Comparison of ENCODE assay signal across 9 mouse cellular contexts in the genomic region with DNA sequence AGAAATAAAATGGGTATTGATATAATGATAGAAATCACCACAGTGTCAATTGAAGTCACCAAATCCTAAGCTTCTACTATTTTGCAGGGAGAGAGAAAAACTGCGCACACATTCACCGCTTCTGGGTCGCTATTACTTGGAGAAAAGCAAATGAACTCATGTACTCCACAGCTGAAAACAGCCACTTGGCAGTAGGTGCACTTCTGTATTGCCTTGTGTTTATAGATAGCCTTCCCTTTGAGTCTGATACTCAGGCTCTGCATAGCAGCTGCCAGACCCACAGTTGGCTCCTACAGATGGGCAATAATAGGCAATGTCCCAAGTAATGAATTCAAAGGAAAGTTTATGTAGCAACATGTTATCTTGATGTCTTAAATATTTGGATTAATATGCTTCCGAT. TPM values are rescaled to one million over a fixed set of nuclear protein-coding genes. Genes with fewer than 3 reads are reported as not detected.
A peak's percentile ranks its signal among the peaks of the same experiment; 100 is the strongest.
DNase-seq lines count a peak whose midpoint lies in the region; ATAC-seq and TF ChIP-seq lines count a peak whose summit lies in the region.
"Had no signal": no experiment of that assay in that cellular context is flagged by ENCODE, and none has a peak within 500 bp of the region (broad histone marks: within the 10 kb centered on the region; RNA-seq: fewer than 3 reads in every experiment).

No protein-coding gene starts in this region.

- H3K4me2 ChIP-seq in kidney, postnatal 0 days (ENCODE audit: low read length): peak overlapping the region; percentile 90
- peak overlapping the region; percentile 92 for H3K4me2 ChIP-seq in forebrain, embryonic 12.5 days
- peak overlapping the region; percentile 83 for H3K4me2 ChIP-seq in limb, embryonic 11.5 days (ENCODE audit: low read depth, severe bottlenecking)
- peak overlapping the region; percentile 79 for H3K4me2 ChIP-seq in neural tube, embryonic 15.5 days

- no peaks in the 10 kb centered on the region for H3K4me1 ChIP-seq in kidney, postnatal 0 days (replicated peaks; ENCODE audit: insufficient read depth, low read length)
- peaks cover 11% of the 10 kb centered on the region; the same call in 1 of the 2 replicates for H3K4me1 ChIP-seq in forebrain, embryonic 12.5 days
- no peaks in the 10 kb centered on the region for H3K4me1 ChIP-seq in limb, embryonic 11.5 days (ENCODE audit: control insufficient read depth, insufficient read depth, low read length)
- H3K4me1 ChIP-seq in neural tube, embryonic 15.5 days: peaks cover 9% of the 10 kb centered on the region; the same call in 1 of the 2 replicates
- H3K4me1 ChIP-seq in cerebellum, adult 2 months (ENCODE audit: control insufficient read depth, insufficient read depth, low read length): no peaks in the 10 kb centered on the region

- intact Hi-C loops in gastrocnemius, postnatal 36 days (cut with DNase I): no loop called here

- H3K9me3 ChIP-seq in kidney, postnatal 0 days (replicated peaks; ENCODE audit: low read length): no peaks in the 10 kb centered on the region
- H3K9me3 ChIP-seq in forebrain, embryonic 12.5 days: no peaks in the 10 kb centered on the region
- H3K9me3 ChIP-seq in limb, embryonic 11.5 days (ENCODE audit: control insufficient read depth, low read length): no peaks in the 10 kb centered on the region
- no peaks in the 10 kb centered on the region for H3K9me3 ChIP-seq in neural tube, embryonic 15.5 days (replicated peaks)

- no peak overlapping the region for H3K9ac ChIP-seq in kidney, postnatal 0 days (ENCODE audit: low read depth, low read length)
- H3K9ac ChIP-seq in forebrain, embryonic 12.5 days: peak overlapping the region; percentile 5; the same call in 1 of the 2 replicates
- H3K9ac ChIP-seq in limb, embryonic 11.5 days (ENCODE audit: low read length): peak overlapping the region; percentile 47; the same call in 1 of the 2 replicates
- peak overlapping the region; percentile 84 for H3K9ac ChIP-seq in neural tube, embryonic 15.5 days (replicated peaks)

- DNase-seq in kidney, postnatal 0 days (ENCODE audit: low spot score): peak; percentile 35
- no peak for DNase-seq in kidney, postnatal 36 days
- no peak for DNase-seq in limb, embryonic 11.5 days (ENCODE audit: low spot score)
- no peak for DNase-seq in cerebellum, adult 2 months
- DNase-seq in frontal cortex, postnatal 36 days (ENCODE audit: low spot score in 2 of 2): no peak
- DNase-seq in gastrocnemius, postnatal 36 days: no peak

- WGBS in kidney, postnatal 0 days: 45% methylated on average over 4 of the region's 4 CpGs
- 73% methylated on average over 4 of the region's 4 CpGs for WGBS in forebrain, embryonic 12.5 days
- 70% methylated on average over 4 of the region's 4 CpGs for WGBS in limb, embryonic 11.5 days
- 29% methylated on average over 4 of the region's 4 CpGs for WGBS in neural tube, embryonic 15.5 days
- WGBS in cerebellum, adult 2 months: 84% methylated on average over 4 of the region's 4 CpGs

- no peak for TF ChIP-seq CTCF in kidney, postnatal 0 days (IDR thresholded peaks at IDR 0.05; ENCODE audit: low read depth)
- TF ChIP-seq CTCF in cerebellum, adult 2 months (IDR thresholded peaks at IDR 0.05; ENCODE audit: borderline replicate concordance, insufficient read depth, low read depth, low read length): no peak

- H3K36me3 ChIP-seq in kidney, postnatal 0 days (ENCODE audit: insufficient read depth, low read length): no peaks in the 10 kb centered on the region
- H3K36me3 ChIP-seq in forebrain, embryonic 12.5 days (replicated peaks): no peaks in the 10 kb centered on the region
- H3K36me3 ChIP-seq in limb, embryonic 11.5 days (ENCODE audit: control insufficient read depth, insufficient read depth, low read length): no peaks in the 10 kb centered on the region
- no peaks in the 10 kb centered on the region for H3K36me3 ChIP-seq in neural tube, embryonic 15.5 days

- H3K27ac ChIP-seq in kidney, postnatal 0 days: no peak overlapping the region
- no peak overlapping the region for H3K27ac ChIP-seq in forebrain, embryonic 12.5 days
- H3K27ac ChIP-seq in limb, embryonic 11.5 days (replicated peaks; ENCODE audit: low read depth, low read length): no peak overlapping the region
- H3K27ac ChIP-seq in neural tube, embryonic 15.5 days (replicated peaks): peak overlapping the region; percentile 93
- H3K27ac ChIP-seq in cerebellum, adult 2 months (ENCODE audit: insufficient read depth, low read length): no peak overlapping the region

- no peak for TF ChIP-seq POLR2A in cerebellum, adult 2 months (IDR thresholded peaks at IDR 0.05; ENCODE audit: borderline replicate concordance, insufficient read depth, low read length)

- no peaks in the 10 kb centered on the region for H3K27me3 ChIP-seq in kidney, postnatal 0 days (ENCODE audit: insufficient read depth, low read length)
- H3K27me3 ChIP-seq in forebrain, embryonic 12.5 days: 0 out of 2 replicates have a peak, but pooled peaks cover 5% of the 10 kb centered on the region
- no peaks in the 10 kb centered on the region for H3K27me3 ChIP-seq in limb, embryonic 11.5 days (ENCODE audit: control insufficient read depth, insufficient read depth, low read length)
- no peaks in the 10 kb centered on the region for H3K27me3 ChIP-seq in neural tube, embryonic 15.5 days (replicated peaks)
- no peaks in the 10 kb centered on the region for H3K27me3 ChIP-seq in cerebellum, adult 2 months (ENCODE audit: control insufficient read depth, insufficient read depth, low read length)

- ATAC-seq in kidney, postnatal 0 days (replicated peaks; ENCODE audit: low FRiP score, low read depth): no peak
- ATAC-seq in forebrain, embryonic 12.5 days (ENCODE audit: low FRiP score): no peak
- ATAC-seq in limb, embryonic 11.5 days (ENCODE audit: insufficient number of reproducible peaks, low FRiP score, low TSS enrichment, low read depth): no peak
- ATAC-seq in neural tube, embryonic 15.5 days (ENCODE audit: low FRiP score): 0 out of 2 replicates have a peak, but pooled peaks have one; percentile 36

- peak overlapping the region; percentile 48 for H3K4me3 ChIP-seq in kidney, postnatal 0 days (replicated peaks; ENCODE audit: low read depth, low read length)
- peak overlapping the region; percentile 65 for H3K4me3 ChIP-seq in forebrain, embryonic 12.5 days (replicated peaks)
- peak overlapping the region; percentile 68 for H3K4me3 ChIP-seq in limb, embryonic 11.5 days (ENCODE audit: low read depth, low read length)
- H3K4me3 ChIP-seq in neural tube, embryonic 15.5 days (replicated peaks): peak overlapping the region; percentile 81
- no peak overlapping the region for H3K4me3 ChIP-seq in cerebellum, adult 2 months (replicated peaks; ENCODE audit: insufficient read depth, low read depth, low read length)
- H3K4me3 ChIP-seq: erythroblast, embryonic 14.5 days had no signal

RNA-seq across cellular contexts. Expression of a gene that starts 2.1 kb away (rescaled TPM):
- 30.7 and 34.0 TPM in 2 replicates for polyA plus RNA-seq in kidney, postnatal 0 days (2015; fragmentation: Nextera tagmentation; extraction: Ambion mirVana)
- polyA plus RNA-seq in forebrain, embryonic 12.5 days (2016; fragmentation: Nextera tagmentation; extraction: Ambion mirVana): 60.4 and 65.3 TPM in 2 replicates
- polyA plus RNA-seq in limb, embryonic 11.5 days (2014; fragmentation: Nextera tagmentation; extraction: Ambion mirVana): 102 and 113 TPM in 2 replicates
- 75.5 and 87.3 TPM in 2 replicates for polyA plus RNA-seq in neural tube, embryonic 15.5 days (2015; fragmentation: Nextera tagmentation; extraction: Ambion mirVana)
- 18.7 and 20.1 TPM in 2 replicates for polyA plus RNA-seq in cerebellum, adult 2 months (2012; rRNA removed)
- total RNA-seq in gastrocnemius, postnatal 36 days (2021): under 1 TPM; 0.35 to 0.43 TPM
- polyA plus RNA-seq: erythroblast, embryonic 14.5 days had no signal
